ENCODE assay signal across 9 mouse cellular contexts in genomic region chr11:67112019-67112850, GRCm38 (mm10). TPM values are rescaled to one million over a fixed set of nuclear protein-coding genes. Genes with fewer than 3 reads are reported as not detected.
DNase-seq lines count a peak whose midpoint lies in the region; ATAC-seq and TF ChIP-seq lines count a peak whose summit lies in the region.
"Had no signal": no experiment of that assay in that cellular context is flagged by ENCODE, and none has a peak within 500 bp of the region (broad histone marks: within the 10 kb centered on the region; RNA-seq: fewer than 3 reads in every experiment).

No protein-coding gene starts in this region.

- no peak overlapping the region for H3K4me2 ChIP-seq in hindbrain, embryonic 12.5 days (replicated peaks)
- no peak overlapping the region for H3K4me2 ChIP-seq in limb, embryonic 13.5 days (replicated peaks)
- H3K4me2 ChIP-seq: limb, embryonic 15.5 days had no signal

- H3K27me3 ChIP-seq in hindbrain, embryonic 12.5 days, result no peaks in the 10 kb centered on the region
- 0 out of 2 replicates have a peak, but pooled peaks cover 5% of the 10 kb centered on the region for H3K27me3 ChIP-seq in limb, embryonic 13.5 days

- no peaks in the 10 kb centered on the region for H3K4me1 ChIP-seq in embryonic fibroblast, embryonic 13.5 days (ENCODE audit: control insufficient read depth, insufficient read depth, low read length)
- H3K4me1 ChIP-seq in hindbrain, embryonic 12.5 days, result no peaks in the 10 kb centered on the region
- no peaks in the 10 kb centered on the region for H3K4me1 ChIP-seq in limb, embryonic 13.5 days
- H3K4me1 ChIP-seq: limb, embryonic 15.5 days had no signal

- no peak for TF ChIP-seq POLR2A in embryonic fibroblast, embryonic 13.5 days (IDR thresholded peaks at IDR 0.05; ENCODE audit: low read depth, low read length)

- 28% methylated on average over 11 of the region's 11 CpGs for WGBS in hindbrain, embryonic 12.5 days
- WGBS in limb, embryonic 13.5 days, result 37% methylated on average over 11 of the region's 11 CpGs

- no peak overlapping the region for H3K9ac ChIP-seq in hindbrain, embryonic 12.5 days
- no peak overlapping the region for H3K9ac ChIP-seq in limb, embryonic 13.5 days
- H3K9ac ChIP-seq: limb, embryonic 15.5 days had no signal

- no peak overlapping the region for H3K4me3 ChIP-seq in embryonic fibroblast, embryonic 13.5 days (ENCODE audit: insufficient read depth, low read length)
- no peak overlapping the region for H3K4me3 ChIP-seq in hindbrain, embryonic 12.5 days
- H3K4me3 ChIP-seq in limb, embryonic 13.5 days, result no peak overlapping the region
- H3K4me3 ChIP-seq: limb, embryonic 15.5 days had no signal

- peak; percentile 68; the same call in 1 of the 2 replicates for ATAC-seq in hindbrain, embryonic 12.5 days (ENCODE audit: low FRiP score)
- peak; percentile 48; the same call in 1 of the 2 replicates for ATAC-seq in limb, embryonic 13.5 days (ENCODE audit: low FRiP score, low read depth)

- peak; percentile 39; the same call in 1 of the 2 replicates for TF ChIP-seq CTCF in embryonic fibroblast, embryonic 13.5 days (IDR thresholded peaks at IDR 0.05; ENCODE audit: borderline replicate concordance, insufficient read depth, low read length)

- DNase-seq in urinary bladder, postnatal 14 days (ENCODE audit: low spot score), result peak; percentile 75
- DNase-seq in urinary bladder, adult 2 months (ENCODE audit: low spot score), result no peak
- peak; percentile 60 for DNase-seq in adrenal gland, postnatal 25 days
- DNase-seq in ovary, postnatal 14 days (ENCODE audit: low spot score), result peak; percentile 46
- peak; percentile 83 for DNase-seq in thymus, postnatal 4 days

- H3K36me3 ChIP-seq in hindbrain, embryonic 12.5 days, result no peaks in the 10 kb centered on the region
- H3K36me3 ChIP-seq in limb, embryonic 13.5 days, result no peaks in the 10 kb centered on the region
- H3K36me3 ChIP-seq: limb, embryonic 15.5 days had no signal

- no peaks in the 10 kb centered on the region for H3K9me3 ChIP-seq in hindbrain, embryonic 12.5 days (replicated peaks)
- H3K9me3 ChIP-seq in limb, embryonic 13.5 days, result no peaks in the 10 kb centered on the region
- H3K9me3 ChIP-seq: limb, embryonic 15.5 days had no signal

- no peak overlapping the region for H3K27ac ChIP-seq in embryonic fibroblast, embryonic 13.5 days (ENCODE audit: insufficient read depth, low read length)
- H3K27ac ChIP-seq in hindbrain, embryonic 12.5 days, result no peak overlapping the region
- no peak overlapping the region for H3K27ac ChIP-seq in limb, embryonic 13.5 days
- H3K27ac ChIP-seq: limb, embryonic 15.5 days had no signal

RNA-seq across cellular contexts. Expression of gene Myh3, which starts 34.1 kb away (rescaled TPM):
- not detected in 2 replicates for polyA plus RNA-seq in urinary bladder, adult 2 months (2012; rRNA removed)
- not detected in 2 replicates for total RNA-seq in adrenal gland, postnatal 25 days (2021)
- not detected in 2 replicates for polyA plus RNA-seq in embryonic fibroblast, embryonic 13.5 days (2011; ENCODE audit: insufficient read length, low read depth, missing spikeins)
- 4.3 and 26.2 TPM in 2 replicates for polyA plus RNA-seq in hindbrain, embryonic 12.5 days (2016; fragmentation: Nextera tagmentation; extraction: Ambion mirVana)
- polyA plus RNA-seq in limb, embryonic 13.5 days (2015; fragmentation: Nextera tagmentation; extraction: Ambion mirVana), result 85.0 and 101 TPM in 2 replicates

RNA-seq across cellular contexts. Expression of gene Myh2, which starts 58.6 kb away (rescaled TPM):
- polyA plus RNA-seq in urinary bladder, adult 2 months (2012; rRNA removed), result 2.0 and 2.9 TPM in 2 replicates
- total RNA-seq in adrenal gland, postnatal 25 days (2021), result not detected in 2 replicates
- 0.08 and 0.12 TPM in 2 replicates for polyA plus RNA-seq in embryonic fibroblast, embryonic 13.5 days (2011; ENCODE audit: insufficient read length, low read depth, missing spikeins)
- 0.05 TPM in 1 of 2 replicates, not detected in the other for polyA plus RNA-seq in hindbrain, embryonic 12.5 days (2016; fragmentation: Nextera tagmentation; extraction: Ambion mirVana)
- polyA plus RNA-seq in limb, embryonic 13.5 days (2015; fragmentation: Nextera tagmentation; extraction: Ambion mirVana), result 0.11 and 0.15 TPM in 2 replicates

RNA-seq across cellular contexts. Expression of gene Sco1, which starts 59.8 kb away (rescaled TPM):
- 7.0 and 7.7 TPM in 2 replicates for polyA plus RNA-seq in urinary bladder, adult 2 months (2012; rRNA removed)
- total RNA-seq in adrenal gland, postnatal 25 days (2021), result 19.9 and 21.0 TPM in 2 replicates
- 21.2 and 23.6 TPM in 2 replicates for polyA plus RNA-seq in embryonic fibroblast, embryonic 13.5 days (2011; ENCODE audit: insufficient read length, low read depth, missing spikeins)
- 18.2 and 18.9 TPM in 2 replicates for polyA plus RNA-seq in hindbrain, embryonic 12.5 days (2016; fragmentation: Nextera tagmentation; extraction: Ambion mirVana)
- 20.0 and 21.3 TPM in 2 replicates for polyA plus RNA-seq in limb, embryonic 13.5 days (2015; fragmentation: Nextera tagmentation; extraction: Ambion mirVana)

RNA-seq across cellular contexts. Expression of gene Adprm, which starts 59.8 kb away (rescaled TPM):
- 32.9 and 37.5 TPM in 2 replicates for polyA plus RNA-seq in urinary bladder, adult 2 months (2012; rRNA removed)
- 26.2 and 27.3 TPM in 2 replicates for total RNA-seq in adrenal gland, postnatal 25 days (2021)
- 22.4 and 22.7 TPM in 2 replicates for polyA plus RNA-seq in embryonic fibroblast, embryonic 13.5 days (2011; ENCODE audit: insufficient read length, low read depth, missing spikeins)
- 37.8 and 39.6 TPM in 2 replicates for polyA plus RNA-seq in hindbrain, embryonic 12.5 days (2016; fragmentation: Nextera tagmentation; extraction: Ambion mirVana)
- polyA plus RNA-seq in limb, embryonic 13.5 days (2015; fragmentation: Nextera tagmentation; extraction: Ambion mirVana), result 34.8 and 36.5 TPM in 2 replicates
